Mouse (Mus musculus): ENCODE data around the gene Espn. TPM values are rescaled to one million over a fixed set of nuclear protein-coding genes. Genes with fewer than 3 reads are reported as not detected.
A peak's percentile ranks its signal among the peaks of the same experiment; 100 is the strongest.

The Espn gene
- polyA plus RNA-seq, 1 experiment from 2014 or later: 1.1 TPM

- no peak overlapping the region for H3K4me3 ChIP-seq
- H3K36me3 ChIP-seq: peaks cover 58% of the 10 kb centered on the region
- H3K9me3 ChIP-seq: no peaks in the 10 kb centered on the region
- H3K27me3 ChIP-seq (replicated peaks): no peaks in the 10 kb centered on the region; the same call in 1 of the 2 replicates
- no peak overlapping the region for H3K4me2 ChIP-seq
- 34% methylated on average over 7 of the region's 7 CpGs for WGBS
- H3K9ac ChIP-seq: no peak overlapping the region
- peaks cover 50% of the 10 kb centered on the region for H3K4me1 ChIP-seq
- no peak overlapping the region for H3K27ac ChIP-seq (replicated peaks)
- no peak for ATAC-seq (ENCODE audit: extremely low read depth, insufficient number of reproducible peaks, low FRiP score, low TSS enrichment)
Measured at GRCm38 (mm10) chr4:152103025-152103424, 49.1 kb downstream of the Espn start.

GRCm38 (mm10) chr4:152101921-152102320, 50.2 kb downstream of the Espn start:
- ATAC-seq (ENCODE audit: extremely low read depth, insufficient number of reproducible peaks, low FRiP score, low TSS enrichment): no peak
- Histone ChIP-seq H3K9ac (0 out of 2 replicates have a peak overlapping the region, but pooled peaks have one; percentile 24), H3K27me3 (replicated peaks) (no peaks in the 10 kb centered on the region; the same call in none of the 2 replicates), H3K4me2 (no peak overlapping the region), H3K4me1 (peaks cover 51% of the 10 kb centered on the region), H3K27ac (replicated peaks) (peak overlapping the region; percentile 59; the same call in 1 of the 2 replicates), H3K36me3 (peaks cover 51% of the 10 kb centered on the region), H3K9me3 (no peaks in the 10 kb centered on the region), H3K4me3 (no peak overlapping the region)
- 90% methylated on average over 16 of the region's 16 CpGs for WGBS

GRCm38 (mm10) chr4:152101081-152101653, 51.0 kb downstream of the Espn start:
- Histone ChIP-seq H3K9ac (0 out of 2 replicates have a peak overlapping the region, but pooled peaks have one; percentile 24), H3K4me1 (peaks cover 57% of the 10 kb centered on the region), H3K4me2 (peak overlapping the region; percentile 24), H3K9me3 (no peaks in the 10 kb centered on the region), H3K36me3 (peaks cover 43% of the 10 kb centered on the region), H3K27me3 (replicated peaks) (no peaks in the 10 kb centered on the region; the same call in none of the 2 replicates), H3K4me3 (no peak overlapping the region), H3K27ac (replicated peaks) (peak overlapping the region; percentile 59)
- WGBS: 54% methylated on average over 7 of the region's 7 CpGs
- ATAC-seq (ENCODE audit: extremely low read depth, insufficient number of reproducible peaks, low FRiP score, low TSS enrichment): no peak

GRCm38 (mm10) chr4:152100541-152100940, 51.6 kb downstream of the Espn start:
- H3K9me3 ChIP-seq: no peaks in the 10 kb centered on the region
- WGBS: 50% methylated on average over 11 of the region's 11 CpGs
- H3K4me3 ChIP-seq: no peak overlapping the region
- peak overlapping the region; percentile 56 for H3K9ac ChIP-seq
- H3K27me3 ChIP-seq (replicated peaks): no peaks in the 10 kb centered on the region; the same call in 1 of the 2 replicates
- H3K4me2 ChIP-seq: peak overlapping the region; percentile 9; the same call in 1 of the 2 replicates
- peaks cover 63% of the 10 kb centered on the region for H3K4me1 ChIP-seq
- no peak for ATAC-seq (ENCODE audit: extremely low read depth, insufficient number of reproducible peaks, low FRiP score, low TSS enrichment)
- peaks cover 37% of the 10 kb centered on the region for H3K36me3 ChIP-seq
- peak overlapping the region; percentile 59 for H3K27ac ChIP-seq (replicated peaks)

GRCm38 (mm10) chr4:152097911-152098799, 54.0 kb downstream of the Espn start:
- no peaks in the 10 kb centered on the region; the same call in 1 of the 2 replicates for H3K27me3 ChIP-seq (replicated peaks)
- WGBS: 23% methylated on average over 11 of the region's 11 CpGs
- ATAC-seq (ENCODE audit: extremely low read depth, insufficient number of reproducible peaks, low FRiP score, low TSS enrichment): no peak
- peak overlapping the region; percentile 86 for H3K27ac ChIP-seq (replicated peaks)
- H3K36me3 ChIP-seq: peaks cover 14% of the 10 kb centered on the region
- no peaks in the 10 kb centered on the region for H3K9me3 ChIP-seq
- peak overlapping the region; percentile 50 for H3K4me3 ChIP-seq
- H3K4me1 ChIP-seq: peaks cover 69% of the 10 kb centered on the region
- H3K4me2 ChIP-seq: peak overlapping the region; percentile 60
- H3K9ac ChIP-seq: peak overlapping the region; percentile 79

GRCm38 (mm10) chr4:152096927-152097326, 55.2 kb downstream of the Espn start:
- Histone ChIP-seq H3K4me3 (peak overlapping the region; percentile 50), H3K9me3 (no peaks in the 10 kb centered on the region), H3K27me3 (replicated peaks) (no peaks in the 10 kb centered on the region; the same call in 1 of the 2 replicates), H3K4me1 (peaks cover 75% of the 10 kb centered on the region), H3K27ac (replicated peaks) (peak overlapping the region; percentile 86), H3K4me2 (peak overlapping the region; percentile 60), H3K9ac (peak overlapping the region; percentile 79), H3K36me3 (peaks cover 2% of the 10 kb centered on the region)
- no peak for ATAC-seq (ENCODE audit: extremely low read depth, insufficient number of reproducible peaks, low FRiP score, low TSS enrichment)
- 36% methylated on average over 6 of the region's 6 CpGs for WGBS

- peak overlapping the region; percentile 50 for H3K4me3 ChIP-seq
- H3K27me3 ChIP-seq (replicated peaks): no peaks in the 10 kb centered on the region; the same call in 1 of the 2 replicates
- ATAC-seq (ENCODE audit: extremely low read depth, insufficient number of reproducible peaks, low FRiP score, low TSS enrichment): peak; percentile 35; the same call in 1 of the 2 replicates
- H3K9ac ChIP-seq: peak overlapping the region; percentile 79
- no peaks in the 10 kb centered on the region for H3K9me3 ChIP-seq
- H3K36me3 ChIP-seq: no peaks in the 10 kb centered on the region
- H3K4me2 ChIP-seq: peak overlapping the region; percentile 60
- H3K27ac ChIP-seq (replicated peaks): peak overlapping the region; percentile 86
- H3K4me1 ChIP-seq: peaks cover 68% of the 10 kb centered on the region
- WGBS: 15% methylated on average over 27 of the region's 27 CpGs
Measured at GRCm38 (mm10) chr4:152095937-152096910, 55.9 kb downstream of the Espn start.

GRCm38 (mm10) chr4:152094233-152094632, 57.9 kb downstream of the Espn start:
- Histone ChIP-seq H3K9ac (no peak overlapping the region), H3K4me3 (no peak overlapping the region), H3K27me3 (replicated peaks) (no peaks in the 10 kb centered on the region; the same call in 1 of the 2 replicates), H3K9me3 (no peaks in the 10 kb centered on the region), H3K4me1 (peaks cover 61% of the 10 kb centered on the region), H3K36me3 (peaks cover 3% of the 10 kb centered on the region; the same call in 1 of the 2 replicates), H3K4me2 (no peak overlapping the region), H3K27ac (replicated peaks) (no peak overlapping the region)
- ATAC-seq (ENCODE audit: extremely low read depth, insufficient number of reproducible peaks, low FRiP score, low TSS enrichment): no peak
- WGBS: 74% methylated on average over 12 of the region's 12 CpGs

GRCm38 (mm10) chr4:152092751-152093293, 59.3 kb downstream of the Espn start:
- WGBS: 50% methylated on average over 8 of the region's 8 CpGs
- Histone ChIP-seq H3K27me3 (replicated peaks) (no peaks in the 10 kb centered on the region; the same call in 1 of the 2 replicates), H3K36me3 (peaks cover 3% of the 10 kb centered on the region; the same call in 1 of the 2 replicates), H3K4me1 (peaks cover 60% of the 10 kb centered on the region), H3K9me3 (no peaks in the 10 kb centered on the region), H3K4me3 (no peak overlapping the region), H3K27ac (replicated peaks) (peak overlapping the region; percentile 39; the same call in 1 of the 2 replicates), H3K4me2 (no peak overlapping the region), H3K9ac (peak overlapping the region; percentile 44)
- no peak for ATAC-seq (ENCODE audit: extremely low read depth, insufficient number of reproducible peaks, low FRiP score, low TSS enrichment)

GRCm38 (mm10) chr4:152090191-152090590, 62.0 kb downstream of the Espn start:
- H3K27ac ChIP-seq (replicated peaks): no peak overlapping the region
- H3K4me1 ChIP-seq: peaks cover 50% of the 10 kb centered on the region
- 0 out of 2 replicates have a peak overlapping the region, but pooled peaks have one; percentile 10 for H3K9ac ChIP-seq
- peaks cover 7% of the 10 kb centered on the region; the same call in 1 of the 2 replicates for H3K27me3 ChIP-seq (replicated peaks)
- H3K4me3 ChIP-seq: no peak overlapping the region
- ATAC-seq (ENCODE audit: extremely low read depth, insufficient number of reproducible peaks, low FRiP score, low TSS enrichment): no peak
- H3K4me2 ChIP-seq: no peak overlapping the region
- H3K9me3 ChIP-seq: 0 out of 2 replicates have a peak, but pooled peaks cover 3% of the 10 kb centered on the region
- peaks cover 3% of the 10 kb centered on the region; the same call in 1 of the 2 replicates for H3K36me3 ChIP-seq
- 64% methylated on average over 9 of the region's 9 CpGs for WGBS
